Comparison of ENCODE assay signal across 1 mouse cellular context in genomic region chr7:132576116-132576650, GRCm38 (mm10).
TF ChIP-seq lines count a peak whose summit lies in the region.

TSS of gene Oat (minus strand) at chr7:132576398.

TF ChIP-seq in MEL, 35 proteins besides CTCF, POLR2A, EP300 and RAD21 (continued from another document):
- TF ChIP-seq MYC (IDR thresholded peaks at IDR 0.05; ENCODE audit: low read depth, low read length) (no peak), UBTF (IDR thresholded peaks at IDR 0.05; ENCODE audit: borderline replicate concordance, insufficient read depth, low read depth, low read length) (no peak), TBP (IDR thresholded peaks at IDR 0.05; ENCODE audit: low read depth, low read length) (peak; percentile 95), ZNF384 (IDR thresholded peaks at IDR 0.05; ENCODE audit: low read depth, low read length) (no peak)
